Mouse (Mus musculus) T-helper 1 cell (primary cell): ENCODE results near the gene Rps6ka4.

Source experiments
- in situ Hi-C: fragments of 300-600 bp; cut with MboI, MseI; formaldehyde crosslinking; loops from one replicate; pipeline ENCODE4 v1.15.1; 2025; ENCODE audit warnings: high pct_unique_total_duplicates

Rps6ka4 gene

GRCm38 (mm10) chr19:6814366-6814765 is 26.1 kb downstream of the Rps6ka4 start:
- in situ Hi-C loops, result loop anchor here (10.0 to 25.0 kb wide), 3 partner anchors 320 to 652 kb away; no protein-coding TSS in a partner anchor
